Mouse (Mus musculus) neural tube, embryonic 15.5 days (tissue): ENCODE results near the gene Atf4. TPM values are rescaled to one million over a fixed set of nuclear protein-coding genes. Genes with fewer than 3 reads are reported as not detected.
A peak's percentile ranks its signal among the peaks of the same experiment; 100 is the strongest.

Experiments
- ATAC-seq: fragments of 200-750 bp; cut with Nextera tagmentation; 2 replicates; pipeline ENCODE4 v1.8.0; 2017; ENCODE audit warnings: mild to moderate bottlenecking, moderate TSS enrichment, moderate library complexity; ENCODE audit not compliant: low FRiP score
- H3K27ac ChIP-seq: fragments of 300-500 bp; sonication (generic); replicated peaks from 2 replicates; pipeline ENCODE4 v1.5.1; 2015; ENCODE audit warnings: mild to moderate bottlenecking, inconsistent platforms
- H3K27me3 ChIP-seq: fragments of 300-500 bp; sonication (generic); replicated peaks from 2 replicates; pipeline ENCODE4 v1.6.1; 2015; ENCODE audit warnings: inconsistent platforms
- H3K36me3 ChIP-seq: fragments of 300-500 bp; sonication (generic); 2 replicates; pipeline ENCODE4 v1.6.1; 2015; ENCODE audit warnings: inconsistent platforms
- H3K4me1 ChIP-seq: fragments of 300-500 bp; sonication (generic); 2 replicates; pipeline ENCODE4 v1.6.1; 2015; ENCODE audit warnings: inconsistent platforms
- H3K4me2 ChIP-seq: fragments of 300-500 bp; sonication (generic); 2 replicates; pipeline ENCODE4 v1.6.1; 2015; ENCODE audit warnings: inconsistent platforms, mild to moderate bottlenecking, moderate library complexity
- H3K4me3 ChIP-seq: fragments of 300-500 bp; sonication (generic); replicated peaks from 2 replicates; pipeline ENCODE4 v1.5.1; 2015; ENCODE audit warnings: mild to moderate bottlenecking, inconsistent platforms
- H3K9ac ChIP-seq: fragments of 300-500 bp; sonication (generic); replicated peaks from 2 replicates; pipeline ENCODE4 v1.6.1; 2015; ENCODE audit warnings: mild to moderate bottlenecking, inconsistent platforms
- H3K9me3 ChIP-seq: fragments of 300-500 bp; sonication (generic); replicated peaks from 2 replicates; pipeline ENCODE4 v1.6.1; 2016; ENCODE audit warnings: inconsistent platforms
- WGBS: fragments of 180-500 bp; shearing (Covaris S2); methylation state at CpG from one replicate; pipeline ENCODE4 v1.1.7; 2015; ENCODE audit warnings: mixed read lengths; 5-methylcytosine and 5-hydroxymethylcytosine counted together
- polyA plus RNA-seq: library from polyadenylated mRNA; unstranded; fragments of >200 nt; fragmentation: Nextera tagmentation; extraction: Ambion mirVana; gene quantifications from 2 replicates; pipeline ENCODE4 v1.2.1, GENCODE M21; 2015

The Atf4 gene
- polyA plus RNA-seq: 106 and 113 TPM in 2 replicates

GRCm38 (mm10) chr15:80254847-80255645 lies at the start of gene Atf4:
TSS of gene Atf4 (plus strand) at chr15:80255184.
- Histone ChIP-seq H3K4me2 (peak within 1 kb of the TSS; percentile 97), H3K9me3 (no peaks in the 10 kb centered on the region), H3K36me3 (peaks cover 44% of the 10 kb centered on the region), H3K9ac (peak within 1 kb of the TSS; percentile 100), H3K4me1 (peaks cover 42% of the 10 kb centered on the region), H3K27ac (peak within 1 kb of the TSS; percentile 100), H3K27me3 (no peaks in the 10 kb centered on the region), H3K4me3 (peak within 1 kb of the TSS; percentile 100)
- WGBS: under 1% methylated on average over 62 of the region's 62 CpGs
- ATAC-seq: peak; percentile 96

DNA sequence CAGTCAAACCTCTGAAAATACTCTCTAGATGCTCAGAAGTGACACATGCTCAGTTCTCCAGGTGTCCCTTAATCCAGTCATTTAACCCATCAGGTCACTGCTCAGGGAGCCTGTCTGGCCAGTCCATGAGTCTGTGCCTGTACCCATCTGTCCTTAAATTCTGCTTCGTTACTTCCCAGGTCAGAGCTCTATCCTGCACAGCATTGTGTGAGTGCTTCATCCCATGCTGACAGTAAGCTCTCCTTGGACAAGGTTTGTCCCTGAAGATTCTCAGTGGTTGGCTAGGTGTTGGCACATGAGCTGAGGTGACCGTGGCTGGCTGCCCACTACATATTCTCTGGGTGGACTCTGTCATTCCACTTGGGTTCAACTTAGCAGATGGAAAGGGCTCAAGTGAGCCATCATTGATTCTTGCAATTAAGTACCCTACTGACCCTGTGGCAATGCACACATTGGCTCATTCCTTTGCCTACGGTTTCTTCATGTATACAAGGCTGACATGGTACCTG lies 48.9 kb upstream of the Atf4 start:
- H3K9ac ChIP-seq: no peak overlapping the region
- H3K9me3 ChIP-seq: no peaks in the 10 kb centered on the region
- WGBS: 89% methylated on average over 3 of the region's 3 CpGs
- no peak overlapping the region for H3K4me2 ChIP-seq
- no peak overlapping the region for H3K27ac ChIP-seq
- no peak overlapping the region for H3K4me3 ChIP-seq
- H3K4me1 ChIP-seq: 0 out of 2 replicates have a peak, but pooled peaks cover 4% of the 10 kb centered on the region
- no peak for ATAC-seq
- H3K27me3 ChIP-seq: no peaks in the 10 kb centered on the region
- peaks cover 10% of the 10 kb centered on the region for H3K36me3 ChIP-seq

GRCm38 (mm10) chr15:80208446-80208845 lies 46.5 kb upstream of the Atf4 start:
- H3K9ac ChIP-seq: no peak overlapping the region
- no peaks in the 10 kb centered on the region for H3K27me3 ChIP-seq
- H3K27ac ChIP-seq: no peak overlapping the region
- 0 out of 2 replicates have a peak, but pooled peaks cover 4% of the 10 kb centered on the region for H3K4me1 ChIP-seq
- no peaks in the 10 kb centered on the region for H3K9me3 ChIP-seq
- H3K4me3 ChIP-seq: no peak overlapping the region
- 31% methylated on average over 4 of the region's 4 CpGs for whole genome bisulfite sequencing
- no peak for ATAC-seq
- H3K36me3 ChIP-seq: peaks cover 31% of the 10 kb centered on the region
- no peak overlapping the region for H3K4me2 ChIP-seq

- no peak overlapping the region for H3K9ac ChIP-seq
- no peaks in the 10 kb centered on the region for H3K4me1 ChIP-seq
- no peak overlapping the region for H3K4me3 ChIP-seq
- no peak overlapping the region for H3K27ac ChIP-seq
- H3K36me3 ChIP-seq: peaks cover 37% of the 10 kb centered on the region
- H3K4me2 ChIP-seq: no peak overlapping the region
- ATAC-seq: no peak
- no peaks in the 10 kb centered on the region for H3K27me3 ChIP-seq
- H3K9me3 ChIP-seq: no peaks in the 10 kb centered on the region
Observed at GRCm38 (mm10) chr15:80213688-80214087, 41.3 kb upstream of the Atf4 start.

GRCm38 (mm10) chr15:80215716-80216479 lies 39.1 kb upstream of the Atf4 start:
- no peak for ATAC-seq
- H3K4me2 ChIP-seq: no peak overlapping the region
- no peaks in the 10 kb centered on the region for H3K9me3 ChIP-seq
- H3K36me3 ChIP-seq: peaks cover 35% of the 10 kb centered on the region
- H3K9ac ChIP-seq: no peak overlapping the region
- no peaks in the 10 kb centered on the region for H3K27me3 ChIP-seq
- 0 out of 2 replicates have a peak, but pooled peaks cover 5% of the 10 kb centered on the region for H3K4me1 ChIP-seq
- H3K27ac ChIP-seq: no peak overlapping the region
- no peak overlapping the region for H3K4me3 ChIP-seq
- 18% methylated on average over 10 of the region's 10 CpGs for WGBS

DNA sequence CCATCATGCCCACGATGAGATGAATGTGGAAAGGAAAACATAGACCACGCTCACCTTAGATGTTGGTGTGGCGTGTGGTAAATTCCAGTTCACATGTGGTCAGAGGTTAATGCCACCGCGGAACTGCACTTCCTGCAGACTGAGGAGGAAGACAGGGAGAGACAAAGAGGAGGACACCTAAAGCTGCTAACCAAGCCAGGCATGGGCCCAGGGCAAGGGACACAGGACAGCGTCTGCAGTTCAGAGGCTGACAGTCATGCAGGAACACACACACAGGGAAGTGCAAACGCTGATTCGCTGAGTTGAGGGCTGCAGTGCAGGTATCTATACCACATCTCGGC lies 38.5 kb upstream of the Atf4 start:
- Histone ChIP-seq H3K36me3 (peaks cover 29% of the 10 kb centered on the region), H3K4me1 (0 out of 2 replicates have a peak, but pooled peaks cover 5% of the 10 kb centered on the region), H3K4me3 (no peak overlapping the region), H3K27ac (no peak overlapping the region), H3K9me3 (no peaks in the 10 kb centered on the region), H3K27me3 (no peaks in the 10 kb centered on the region), H3K9ac (no peak overlapping the region), H3K4me2 (no peak overlapping the region)
- 67% methylated on average over 9 of the region's 9 CpGs for WGBS
- ATAC-seq: no peak

- Histone ChIP-seq H3K9me3 (no peaks in the 10 kb centered on the region), H3K4me3 (no peak overlapping the region), H3K9ac (no peak overlapping the region), H3K27me3 (no peaks in the 10 kb centered on the region), H3K4me1 (0 out of 2 replicates have a peak, but pooled peaks cover 5% of the 10 kb centered on the region), H3K4me2 (no peak overlapping the region), H3K36me3 (peaks cover 19% of the 10 kb centered on the region), H3K27ac (no peak overlapping the region)
- no peak for ATAC-seq
- 90% methylated on average over 10 of the region's 10 CpGs for WGBS
Observed at GRCm38 (mm10) chr15:80217476-80217875, 37.5 kb upstream of the Atf4 start.

- WGBS: 66% methylated on average over 14 of the region's 14 CpGs
- Histone ChIP-seq H3K4me1 (0 out of 2 replicates have a peak, but pooled peaks cover 5% of the 10 kb centered on the region), H3K9ac (no peak overlapping the region), H3K36me3 (peaks cover 5% of the 10 kb centered on the region; the same call in 1 of the 2 replicates), H3K27me3 (no peaks in the 10 kb centered on the region), H3K4me2 (0 out of 2 replicates have a peak overlapping the region, but pooled peaks have one; percentile 11), H3K9me3 (no peaks in the 10 kb centered on the region), H3K27ac (0 out of 2 replicates have a peak overlapping the region, but pooled peaks have one; percentile 29), H3K4me3 (no peak overlapping the region)
- ATAC-seq: no peak
Observed at GRCm38 (mm10) chr15:80219211-80219610, 35.8 kb upstream of the Atf4 start.

- no peaks in the 10 kb centered on the region for H3K9me3 ChIP-seq
- H3K36me3 ChIP-seq: no peaks in the 10 kb centered on the region
Observed at GRCm38 (mm10) chr15:80219705-80220657, 35.0 kb upstream of the Atf4 start.

DNA sequence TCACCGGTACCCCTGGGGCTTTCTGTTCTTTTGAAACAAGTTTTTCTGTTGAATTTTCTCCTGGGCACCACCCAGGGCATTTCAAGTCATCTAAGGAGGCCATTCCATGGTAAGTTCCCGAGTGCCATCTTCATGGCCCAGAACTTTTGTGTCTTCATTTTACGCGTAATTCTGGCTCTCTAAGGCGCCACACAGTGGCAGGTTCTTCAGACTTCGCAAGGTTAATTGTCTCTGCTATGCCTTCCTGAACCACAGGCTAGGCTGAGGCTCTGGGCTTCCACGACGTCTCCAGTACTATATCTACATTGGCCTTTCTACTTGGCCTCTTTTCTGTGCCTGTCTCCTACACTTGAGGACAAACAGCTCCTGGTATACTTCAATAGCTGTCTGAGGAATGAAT lies 34.0 kb upstream of the Atf4 start:
- no peak overlapping the region for H3K9ac ChIP-seq
- H3K27me3 ChIP-seq: no peaks in the 10 kb centered on the region
- WGBS: 70% methylated on average over 8 of the region's 8 CpGs

More at GRCm38 (mm10) chr15:80219705-80220657, 35.0 kb upstream of the Atf4 start:
- Histone ChIP-seq H3K9ac (no peak overlapping the region), H3K4me3 (no peak overlapping the region), H3K27ac (0 out of 2 replicates have a peak overlapping the region, but pooled peaks have one; percentile 29), H3K4me2 (no peak overlapping the region), H3K4me1 (0 out of 2 replicates have a peak, but pooled peaks cover 5% of the 10 kb centered on the region), H3K27me3 (no peaks in the 10 kb centered on the region)
- WGBS: 69% methylated on average over 4 of the region's 4 CpGs
- no peak for ATAC-seq

DNA sequence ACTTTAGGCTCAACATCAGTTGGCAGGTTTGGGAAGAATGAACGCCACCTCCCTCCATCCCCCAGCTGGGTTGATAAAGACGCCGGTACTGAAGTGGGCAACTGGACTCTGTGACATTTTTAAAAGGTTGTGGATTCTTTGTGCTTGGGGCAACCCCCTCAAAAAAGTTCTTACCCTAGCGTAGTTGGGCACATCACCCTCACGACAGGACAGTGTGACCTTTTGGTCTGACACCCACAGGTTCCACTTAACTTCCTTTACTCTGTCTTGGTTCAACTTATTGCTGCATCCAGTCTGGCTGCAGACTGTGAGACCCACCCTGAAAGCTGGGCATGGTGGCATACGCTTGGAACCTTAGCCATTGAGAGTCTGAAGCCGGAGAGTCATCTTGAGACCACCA lies 31.2 kb upstream of the Atf4 start:
- Histone ChIP-seq H3K36me3 (no peaks in the 10 kb centered on the region), H3K27me3 (no peaks in the 10 kb centered on the region), H3K9me3 (no peaks in the 10 kb centered on the region), H3K9ac (no peak overlapping the region), H3K27ac (no peak overlapping the region), H3K4me1 (0 out of 2 replicates have a peak, but pooled peaks cover 8% of the 10 kb centered on the region), H3K4me3 (no peak overlapping the region), H3K4me2 (no peak overlapping the region)
- ATAC-seq: no peak
- WGBS: 89% methylated on average over 7 of the region's 7 CpGs

More for the DNA sequence above, 34.0 kb upstream of the Atf4 start:
- Histone ChIP-seq H3K4me2 (no peak overlapping the region), H3K4me3 (no peak overlapping the region), H3K4me1 (0 out of 2 replicates have a peak, but pooled peaks cover 5% of the 10 kb centered on the region), H3K27ac (no peak overlapping the region), H3K36me3 (no peaks in the 10 kb centered on the region), H3K9me3 (no peaks in the 10 kb centered on the region)
- ATAC-seq: no peak
